Mouse (Mus musculus) embryonic facial prominence, embryonic 12.5 days (tissue): ENCODE results near the gene Dlgap1. TPM values are rescaled to one million over a fixed set of nuclear protein-coding genes. Genes with fewer than 3 reads are reported as not detected.

Source experiments
- ATAC-seq: fragments of 200-750 bp; cut with Nextera tagmentation; 2 replicates; pipeline ENCODE4 v1.8.0; 2017; ENCODE audit not compliant: insufficient number of reproducible peaks, insufficient read depth, low FRiP score, low TSS enrichment
- H3K27ac ChIP-seq: fragments of 300-500 bp; sonication (generic); 2 replicates; pipeline ENCODE4 v1.5.1; 2016; ENCODE audit warnings: mild to moderate bottlenecking
- H3K27me3 ChIP-seq: fragments of 300-500 bp; sonication (generic); 2 replicates; pipeline ENCODE4 v1.6.1; 2016; ENCODE audit warnings: mild to moderate bottlenecking, moderate library complexity
- H3K36me3 ChIP-seq: fragments of 300-500 bp; sonication (generic); 2 replicates; pipeline ENCODE4 v1.6.1; 2016; ENCODE audit warnings: mild to moderate bottlenecking
- H3K4me1 ChIP-seq: fragments of 300-500 bp; sonication (generic); 2 replicates; pipeline ENCODE4 v1.6.1; 2016
- H3K4me2 ChIP-seq: fragments of 300-500 bp; sonication (generic); replicated peaks from 2 replicates; pipeline ENCODE4 v1.6.1; 2016; ENCODE audit warnings: mild to moderate bottlenecking, moderate library complexity
- H3K4me3 ChIP-seq: fragments of 300-500 bp; sonication (generic); 2 replicates; pipeline ENCODE4 v1.5.1; 2016; ENCODE audit warnings: mild to moderate bottlenecking
- H3K9ac ChIP-seq: fragments of 300-500 bp; sonication (generic); 2 replicates; pipeline ENCODE4 v1.6.1; 2016; ENCODE audit warnings: mild to moderate bottlenecking, moderate library complexity
- H3K9me3 ChIP-seq: fragments of 300-500 bp; sonication (generic); 2 replicates; pipeline ENCODE4 v1.6.1; 2016; ENCODE audit warnings: mild to moderate bottlenecking, moderate library complexity
- WGBS: fragments of 180-500 bp; shearing (Covaris S2); methylation state at CpG from one replicate; pipeline ENCODE4 v1.1.7; 2016; 5-methylcytosine and 5-hydroxymethylcytosine counted together
- polyA plus RNA-seq: library from polyadenylated mRNA; unstranded; fragments of >200 nt; fragmentation: Nextera tagmentation; extraction: Ambion mirVana; gene quantifications from 2 replicates; pipeline ENCODE4 v1.2.1, GENCODE M21; 2016

Dlgap1 gene
- polyA plus RNA-seq, 1 experiment from 2014 or later: 6.0 TPM

- ATAC-seq: no peak
- no peaks in the 10 kb centered on the region for H3K4me1 ChIP-seq
- no peaks in the 10 kb centered on the region for H3K36me3 ChIP-seq
- H3K9ac ChIP-seq: no peak overlapping the region
- H3K4me2 ChIP-seq: no peak overlapping the region
- no peaks in the 10 kb centered on the region for H3K27me3 ChIP-seq
- no peaks in the 10 kb centered on the region for H3K9me3 ChIP-seq
- H3K27ac ChIP-seq: no peak overlapping the region
- no peak overlapping the region for H3K4me3 ChIP-seq
- WGBS: 73% methylated on average over 4 of the region's 4 CpGs
Observed at GRCm38 (mm10) chr17:70020376-70020775, 51.5 kb downstream of the Dlgap1 start.

GRCm38 (mm10) chr17:70022618-70023017, 53.7 kb downstream of the Dlgap1 start:
- no peak for ATAC-seq
- no peak overlapping the region for H3K9ac ChIP-seq
- H3K4me3 ChIP-seq: no peak overlapping the region
- no peaks in the 10 kb centered on the region for H3K4me1 ChIP-seq
- H3K36me3 ChIP-seq: no peaks in the 10 kb centered on the region
- H3K27ac ChIP-seq: no peak overlapping the region
- H3K4me2 ChIP-seq: no peak overlapping the region
- 71% methylated on average over 2 of the region's 2 CpGs for WGBS
- H3K27me3 ChIP-seq: no peaks in the 10 kb centered on the region
- H3K9me3 ChIP-seq: no peaks in the 10 kb centered on the region

GRCm38 (mm10) chr17:70034862-70035261, 66.0 kb downstream of the Dlgap1 start:
- Histone ChIP-seq H3K9me3 (no peaks in the 10 kb centered on the region), H3K4me3 (no peak overlapping the region), H3K36me3 (no peaks in the 10 kb centered on the region), H3K4me2 (no peak overlapping the region), H3K9ac (no peak overlapping the region), H3K27me3 (no peaks in the 10 kb centered on the region), H3K27ac (no peak overlapping the region), H3K4me1 (no peaks in the 10 kb centered on the region)
- ATAC-seq: no peak
- WGBS: 69% methylated on average over 2 of the region's 2 CpGs

GRCm38 (mm10) chr17:70040751-70041430, 72.0 kb downstream of the Dlgap1 start:
- Histone ChIP-seq H3K9me3 (no peaks in the 10 kb centered on the region), H3K4me1 (no peaks in the 10 kb centered on the region), H3K27me3 (no peaks in the 10 kb centered on the region), H3K27ac (no peak overlapping the region), H3K36me3 (no peaks in the 10 kb centered on the region), H3K9ac (no peak overlapping the region), H3K4me3 (no peak overlapping the region), H3K4me2 (no peak overlapping the region)
- no peak for ATAC-seq
- WGBS: 72% methylated on average over 7 of the region's 7 CpGs

DNA sequence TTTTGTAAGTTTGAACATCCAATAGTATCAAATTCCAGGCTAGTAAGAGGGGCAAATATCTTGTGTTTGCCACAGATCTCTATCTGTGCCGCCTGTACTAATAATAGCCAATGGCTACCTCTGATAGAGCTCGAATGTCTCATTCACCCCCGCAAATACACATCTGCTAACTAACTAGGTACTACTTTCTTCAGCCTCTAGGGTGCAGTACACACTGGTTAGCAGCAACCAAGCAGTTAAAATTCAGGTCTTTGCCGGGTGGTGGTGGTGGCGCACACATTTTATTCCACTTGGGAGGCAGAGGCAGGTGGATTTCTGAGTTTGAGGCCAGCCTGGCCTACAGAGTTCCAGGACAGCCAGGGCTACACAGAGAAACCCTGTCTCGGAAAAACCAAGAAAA, 99.4 kb downstream of the Dlgap1 start:
- no peaks in the 10 kb centered on the region for H3K27me3 ChIP-seq
- H3K4me1 ChIP-seq: no peaks in the 10 kb centered on the region
- H3K27ac ChIP-seq: no peak overlapping the region
- ATAC-seq: no peak
- H3K4me3 ChIP-seq: no peak overlapping the region
- no peak overlapping the region for H3K4me2 ChIP-seq
- 84% methylated on average over 6 of the region's 6 CpGs for WGBS
- H3K36me3 ChIP-seq: no peaks in the 10 kb centered on the region
- no peaks in the 10 kb centered on the region for H3K9me3 ChIP-seq
- H3K9ac ChIP-seq: no peak overlapping the region

DNA sequence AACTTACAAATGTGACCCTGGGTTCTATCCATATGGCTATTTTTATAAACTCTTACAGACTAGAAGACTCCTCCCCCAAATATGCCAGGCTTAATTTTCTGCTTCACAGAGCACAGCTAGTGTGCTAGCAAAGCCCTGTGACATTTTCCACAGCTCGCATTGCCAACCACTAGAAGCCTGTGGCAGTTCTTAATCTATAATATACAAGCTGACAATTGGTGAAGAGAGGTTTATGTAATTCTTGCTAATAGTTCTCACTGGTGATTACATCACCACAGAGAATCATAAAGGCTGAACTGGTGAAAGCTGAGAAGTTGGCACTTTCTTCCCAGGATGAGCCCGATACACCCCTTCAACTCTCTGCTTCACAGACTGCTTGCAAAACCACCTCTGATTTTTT, 103.2 kb downstream of the Dlgap1 start:
- no peak for ATAC-seq
- Histone ChIP-seq H3K4me1 (no peaks in the 10 kb centered on the region), H3K9me3 (no peaks in the 10 kb centered on the region), H3K27ac (no peak overlapping the region), H3K4me2 (no peak overlapping the region), H3K4me3 (no peak overlapping the region), H3K27me3 (no peaks in the 10 kb centered on the region), H3K9ac (no peak overlapping the region), H3K36me3 (no peaks in the 10 kb centered on the region)
- WGBS: 53% methylated on average over 2 of the region's 2 CpGs

DNA sequence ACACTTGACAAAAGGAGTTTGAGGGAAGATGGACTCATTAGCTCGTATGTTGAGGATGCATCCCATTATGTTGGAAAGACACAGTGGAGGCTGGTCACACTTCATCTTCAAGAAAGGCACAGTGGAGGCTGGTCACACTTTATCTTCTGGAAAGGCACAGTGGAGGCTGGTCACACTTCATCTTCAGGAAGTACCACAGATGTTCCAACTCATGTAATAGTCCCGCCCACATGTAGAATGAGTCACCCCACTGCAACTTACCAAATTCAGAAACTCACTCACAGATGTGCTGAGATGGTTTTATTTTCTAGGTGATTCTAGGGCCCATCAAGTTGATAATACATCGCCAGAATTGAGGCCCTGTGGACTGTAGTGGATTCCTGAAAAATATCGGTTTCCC, 119.3 kb downstream of the Dlgap1 start:
- Histone ChIP-seq H3K4me2 (no peak overlapping the region), H3K36me3 (no peaks in the 10 kb centered on the region), H3K27me3 (no peaks in the 10 kb centered on the region), H3K4me3 (no peak overlapping the region), H3K9ac (no peak overlapping the region), H3K27ac (no peak overlapping the region), H3K9me3 (no peaks in the 10 kb centered on the region), H3K4me1 (no peaks in the 10 kb centered on the region)
- ATAC-seq: no peak
- WGBS: 94% methylated on average over 4 of the region's 4 CpGs

GRCm38 (mm10) chr17:70090737-70091136, 121.9 kb downstream of the Dlgap1 start:
- ATAC-seq: no peak
- Histone ChIP-seq H3K4me2 (no peak overlapping the region), H3K9ac (no peak overlapping the region), H3K9me3 (no peaks in the 10 kb centered on the region), H3K36me3 (no peaks in the 10 kb centered on the region), H3K27ac (no peak overlapping the region), H3K4me3 (no peak overlapping the region), H3K4me1 (no peaks in the 10 kb centered on the region), H3K27me3 (no peaks in the 10 kb centered on the region)
- 80% methylated on average over 2 of the region's 2 CpGs for WGBS

DNA sequence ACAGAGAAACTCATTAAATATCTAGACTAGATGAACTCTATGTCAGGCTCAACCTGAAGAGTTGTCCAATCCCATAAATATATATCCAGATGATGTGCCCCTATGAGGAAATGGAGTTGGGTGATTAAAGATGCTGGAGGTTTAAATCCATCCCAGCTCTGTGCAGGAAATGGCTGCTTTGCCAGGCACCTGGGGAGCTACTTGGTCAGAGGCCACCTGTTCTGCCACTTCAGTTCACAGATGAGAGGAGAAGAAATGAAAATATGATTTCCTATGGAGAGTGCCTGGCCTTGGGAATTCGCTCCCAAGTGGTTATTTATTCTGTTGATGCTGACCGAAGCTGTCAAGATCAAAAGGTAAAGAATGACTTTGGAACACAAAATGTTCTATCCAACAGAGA, 160.3 kb downstream of the Dlgap1 start:
- H3K27me3 ChIP-seq: no peaks in the 10 kb centered on the region
- H3K36me3 ChIP-seq: no peaks in the 10 kb centered on the region
- H3K9ac ChIP-seq: no peak overlapping the region
- H3K4me3 ChIP-seq: no peak overlapping the region
- H3K27ac ChIP-seq: no peak overlapping the region
- no peak overlapping the region for H3K4me2 ChIP-seq
- H3K4me1 ChIP-seq: no peaks in the 10 kb centered on the region
- H3K9me3 ChIP-seq: no peaks in the 10 kb centered on the region
- ATAC-seq: no peak
- WGBS: 88% methylated on average over 2 of the region's 2 CpGs

GRCm38 (mm10) chr17:70169831-70170230, 201.0 kb downstream of the Dlgap1 start:
- Histone ChIP-seq H3K4me3 (no peak overlapping the region), H3K27ac (no peak overlapping the region), H3K9ac (no peak overlapping the region), H3K4me2 (no peak overlapping the region), H3K4me1 (no peaks in the 10 kb centered on the region), H3K27me3 (no peaks in the 10 kb centered on the region), H3K9me3 (no peaks in the 10 kb centered on the region), H3K36me3 (no peaks in the 10 kb centered on the region)
- 80% methylated on average over 2 of the region's 2 CpGs for WGBS
- no peak for ATAC-seq

DNA sequence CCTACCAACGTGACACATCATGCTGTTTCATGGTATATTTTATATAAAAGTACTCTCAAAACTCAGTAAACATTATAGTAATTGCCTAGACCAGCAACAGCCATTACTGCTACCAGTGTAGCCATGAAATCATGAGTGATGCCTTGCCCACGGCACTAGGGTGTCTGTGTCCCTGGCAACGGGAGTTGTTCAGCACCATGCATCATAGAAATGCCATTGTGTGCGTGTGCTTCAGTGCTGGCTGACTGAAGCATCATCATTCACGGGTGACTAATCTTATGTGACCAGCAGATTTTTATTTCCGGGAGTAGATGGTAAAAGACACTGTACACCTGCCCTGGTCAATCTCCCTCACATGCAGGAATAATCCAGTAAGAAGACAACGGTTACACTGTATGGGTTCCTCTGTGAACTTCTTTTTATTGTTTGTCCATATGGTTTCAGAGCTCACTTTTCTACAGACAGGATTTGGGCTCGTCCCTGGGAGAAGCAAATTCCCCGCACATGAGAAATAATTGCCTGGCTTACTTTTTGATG, 203.7 kb downstream of the Dlgap1 start:
- WGBS: 83% methylated on average over 9 of the region's 9 CpGs
- no peak overlapping the region for H3K4me2 ChIP-seq
- ATAC-seq: no peak
- H3K4me1 ChIP-seq: no peaks in the 10 kb centered on the region
- H3K27ac ChIP-seq: no peak overlapping the region
- no peaks in the 10 kb centered on the region for H3K27me3 ChIP-seq
- no peak overlapping the region for H3K9ac ChIP-seq
- 0 out of 2 replicates have a peak, but pooled peaks cover 3% of the 10 kb centered on the region for H3K9me3 ChIP-seq
- no peaks in the 10 kb centered on the region for H3K36me3 ChIP-seq
- no peak overlapping the region for H3K4me3 ChIP-seq

- Histone ChIP-seq H3K9me3 (0 out of 2 replicates have a peak, but pooled peaks cover 3% of the 10 kb centered on the region), H3K4me3 (no peak overlapping the region), H3K27me3 (no peaks in the 10 kb centered on the region), H3K4me1 (no peaks in the 10 kb centered on the region), H3K9ac (no peak overlapping the region), H3K36me3 (no peaks in the 10 kb centered on the region), H3K4me2 (no peak overlapping the region), H3K27ac (no peak overlapping the region)
- no peak for ATAC-seq
- 93% methylated on average over 6 of the region's 6 CpGs for WGBS
Observed at GRCm38 (mm10) chr17:70173916-70174315, 205.0 kb downstream of the Dlgap1 start.
